Mouse (Mus musculus): ENCODE data around the gene Spns1. TPM values are rescaled to one million over a fixed set of nuclear protein-coding genes. Genes with fewer than 3 reads are reported as not detected.
"Not testable (repeated sequence)": the region's sequence is repeated elsewhere in the genome, so short reads cannot be mapped to it uniquely, and the experiment has no call there.

The Spns1 gene
- total RNA-seq (2021): 10 to 100 TPM; 38.2 to 44.1 TPM
- long read RNA-seq, experiment 1, transcript Spns1-201 (12 exons, 2,219 nt): major isoform, 34 of 38 reads
- long read RNA-seq, experiment 1, partial matches to known transcripts: 1 of 38 reads
- long read RNA-seq, experiment 1, other reads (novel, unspliced or antisense): 3 of 38 reads
- long read RNA-seq, experiment 2, transcript Spns1-201 (12 exons, 2,219 nt): major isoform, 118 of 132 reads
- long read RNA-seq, experiment 2, partial matches to known transcripts: 8 of 132 reads
- long read RNA-seq, experiment 2, other reads (novel, unspliced or antisense): 6 of 132 reads

DNA sequence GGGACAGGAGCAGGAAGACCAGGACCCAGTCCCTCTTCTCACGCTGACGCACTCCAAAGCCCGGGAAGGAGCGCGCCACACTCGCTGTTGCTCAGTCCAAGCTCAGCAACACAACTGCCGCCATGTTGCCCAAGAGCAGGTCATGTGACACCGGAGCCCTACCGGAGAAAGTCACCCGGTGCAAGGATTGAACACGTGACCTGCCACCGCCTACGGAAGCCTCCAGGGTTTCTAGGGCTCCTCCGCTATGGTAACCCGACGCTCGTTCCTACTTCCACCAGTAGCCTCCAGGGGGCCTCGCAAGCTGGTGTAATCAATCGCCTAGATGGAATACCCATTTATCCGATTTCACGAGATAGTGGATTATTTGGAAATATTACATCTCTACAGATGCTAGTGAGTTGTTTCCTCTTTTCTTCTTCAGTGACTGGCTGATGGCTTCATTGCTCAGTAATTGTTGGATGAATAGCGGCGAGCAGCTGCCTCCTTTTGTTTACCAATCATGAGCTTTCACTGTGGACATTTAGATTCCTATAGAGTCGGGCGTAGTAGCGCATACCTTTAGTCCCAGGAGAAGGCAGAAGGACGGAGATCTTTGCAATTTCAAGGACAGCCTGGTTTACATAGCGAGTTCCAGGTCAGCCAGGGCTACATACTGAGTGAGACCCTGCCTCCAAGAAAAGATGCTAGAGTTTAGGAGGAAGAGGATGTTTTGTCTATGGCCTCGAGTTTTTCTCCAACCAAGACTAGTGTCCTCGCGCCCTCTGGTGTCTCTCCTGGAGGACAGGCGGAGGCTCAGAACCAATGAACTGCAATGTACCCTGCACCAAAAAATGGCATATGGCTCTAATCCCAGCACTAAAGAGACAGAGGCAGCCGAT lies at the start of gene Spns1:
Gene Spns1, minus strand, starts transcription at position 173 of the 881 bp plus-strand sequence.
- DNase-seq (ENCODE audit: low spot score in 2 of 2): peak; percentile 90 to 93

- DNase-seq (ENCODE audit: low spot score in 2 of 2): no peak
Measured at GRCm38 (mm10) chr7:126424161-126424560, 46.9 kb upstream of the Spns1 start.

DNA sequence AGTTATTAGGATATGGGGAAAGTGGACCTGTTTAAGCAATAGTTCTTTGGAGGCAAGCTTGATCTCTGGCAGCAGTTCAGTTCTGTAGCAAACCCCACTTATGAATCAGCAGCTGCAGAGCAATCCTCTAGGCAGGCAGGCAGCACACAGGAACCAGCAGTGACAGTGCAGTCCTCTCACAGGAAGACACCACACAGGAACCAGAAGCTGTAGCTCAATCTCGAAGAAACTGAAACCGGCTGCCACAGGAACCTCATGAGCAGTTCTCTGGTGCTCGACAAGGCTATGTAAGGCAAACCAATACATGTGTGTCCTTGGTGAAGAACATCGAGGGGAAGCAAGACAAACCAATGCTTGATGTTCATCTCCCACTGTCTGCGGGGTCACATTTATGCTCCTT lies 44.5 kb upstream of the Spns1 start:
- DNase-seq (ENCODE audit: low spot score in 2 of 2): no peak

DNA sequence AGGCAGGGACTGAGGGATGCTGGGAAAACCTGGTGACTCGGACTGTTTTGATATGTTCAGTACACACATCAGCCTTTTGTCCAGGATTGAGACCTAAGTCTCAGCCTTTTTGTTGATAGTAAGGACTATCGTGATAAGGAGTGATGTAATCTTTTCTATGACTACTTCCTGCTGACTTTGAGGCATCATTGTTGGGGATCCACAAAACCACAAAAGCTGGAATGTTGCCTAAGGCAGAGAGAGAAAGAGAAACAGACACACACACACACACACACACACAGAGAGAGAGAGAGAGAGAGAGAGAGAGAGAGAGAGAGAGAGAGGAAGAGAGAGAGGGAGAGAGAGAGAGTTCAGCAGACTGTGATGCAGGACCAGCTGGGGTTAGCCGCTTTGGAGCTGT lies 41.2 kb upstream of the Spns1 start:
- no peak for DNase-seq (ENCODE audit: low spot score in 2 of 2)

DNA sequence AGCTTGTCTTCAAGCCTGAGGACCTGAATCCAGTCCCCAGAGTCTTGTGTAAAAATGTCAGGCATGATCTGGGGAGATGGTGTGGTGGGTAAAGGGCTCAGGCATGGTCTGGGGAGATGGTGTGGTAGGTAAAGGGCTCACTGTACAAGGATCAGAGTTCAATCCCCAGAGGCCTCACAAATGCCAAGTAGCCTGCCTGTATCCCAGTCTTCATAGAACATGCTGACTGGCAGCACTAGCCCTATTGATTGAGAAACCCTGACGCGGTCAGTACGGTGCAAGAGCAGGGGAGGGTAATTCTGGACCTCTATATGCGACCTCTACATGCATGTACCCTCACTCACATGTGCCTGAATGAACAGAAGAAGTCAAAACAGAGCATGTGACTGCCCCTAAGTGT lies 40.4 kb upstream of the Spns1 start:
- DNase-seq (ENCODE audit: low spot score in 2 of 2): no peak

DNA sequence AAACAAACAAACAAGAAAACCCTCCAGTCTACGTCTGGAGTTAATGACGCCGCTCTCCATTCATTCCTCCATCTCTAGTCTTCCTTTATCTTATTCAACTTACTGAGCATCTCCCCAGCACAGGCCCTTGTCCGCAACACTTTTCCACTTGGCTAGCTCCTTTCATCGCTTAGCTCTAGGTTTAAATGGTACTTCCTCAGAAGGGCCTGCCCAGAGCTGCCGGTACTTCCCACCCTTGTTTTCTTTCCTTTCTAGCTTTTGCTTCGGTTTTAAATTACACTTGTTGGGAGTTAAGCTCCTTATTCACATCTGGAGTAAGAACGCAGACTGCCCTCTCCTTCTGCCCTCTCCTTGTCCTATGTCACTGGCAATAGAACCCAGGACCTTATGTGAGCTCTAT lies 39.8 kb upstream of the Spns1 start:
- DNase-seq (ENCODE audit: low spot score in 2 of 2): no peak

DNA sequence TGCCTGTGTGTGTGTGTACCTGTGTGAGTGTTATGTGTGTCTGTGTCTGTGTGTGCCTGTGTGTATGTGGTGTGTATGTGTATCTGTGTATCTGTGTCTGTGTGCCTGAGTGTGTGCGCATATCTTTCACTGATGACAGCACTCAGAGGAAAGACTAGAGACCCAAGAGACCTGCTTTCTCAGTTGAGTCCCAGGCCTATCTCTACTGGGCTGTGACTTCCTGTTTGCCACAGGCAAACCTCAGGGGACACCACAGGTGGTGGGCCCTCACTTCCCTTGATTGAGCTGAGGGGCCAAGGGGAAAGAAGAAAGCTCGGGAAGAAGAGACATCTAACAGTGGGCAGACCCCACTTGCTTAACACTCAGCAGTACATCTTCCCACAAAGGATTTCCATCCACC lies 39.4 kb upstream of the Spns1 start:
- DNase-seq (ENCODE audit: low spot score in 2 of 2): no peak

GRCm38 (mm10) chr7:126414725-126415124 lies 37.5 kb upstream of the Spns1 start, which contains the start of gene Cd19:
Gene Cd19, minus strand, starts transcription at chr7:126414889.
- no peak for DNase-seq (ENCODE audit: low spot score in 2 of 2)

DNA sequence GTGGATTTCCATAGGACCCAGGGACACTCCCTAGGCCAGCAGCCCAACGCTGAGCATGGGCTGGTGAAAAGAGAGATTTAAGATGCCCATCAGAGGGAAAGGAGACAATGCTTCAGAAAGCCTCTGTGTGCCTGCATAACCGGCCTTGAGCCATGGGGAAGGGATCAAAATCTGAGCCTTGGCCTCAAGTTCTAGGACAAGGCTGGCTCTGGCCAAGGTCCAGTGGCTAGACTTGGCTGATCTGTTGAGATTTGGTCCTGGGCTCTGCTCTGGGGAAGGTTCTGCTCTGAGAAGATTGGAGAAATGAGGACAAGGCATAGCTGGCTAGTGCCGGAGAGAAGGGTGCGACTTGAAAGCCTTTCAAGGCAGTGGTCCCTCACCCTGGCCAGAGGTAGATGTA lies 33.8 kb upstream of the Spns1 start:
- no peak for DNase-seq (ENCODE audit: low spot score in 2 of 2)

GRCm38 (mm10) chr7:126408686-126409085 lies 31.4 kb upstream of the Spns1 start:
- DNase-seq (ENCODE audit: low spot score in 2 of 2): no peak

DNA sequence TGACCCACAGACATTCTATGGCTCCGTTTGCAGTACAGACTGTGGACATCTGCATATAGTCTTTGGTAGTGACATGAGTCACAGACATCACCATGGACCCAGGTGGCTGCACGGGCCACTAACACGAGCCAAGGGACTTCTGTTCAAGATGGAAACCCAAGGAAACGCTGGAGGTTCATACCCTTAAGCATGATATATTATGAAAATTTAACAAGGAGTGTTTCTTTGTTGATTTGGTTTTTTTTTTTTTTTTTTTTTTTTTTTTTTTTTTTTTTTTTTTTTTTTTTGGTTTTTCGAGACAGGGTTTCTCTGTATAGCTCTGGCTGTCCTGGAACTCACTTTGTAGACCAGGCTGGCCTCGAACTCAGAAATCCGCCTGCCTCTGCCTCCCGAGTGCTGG lies 25.3 kb upstream of the Spns1 start:
- not testable (repeated sequence) for DNase-seq (ENCODE audit: low spot score in 2 of 2)

- DNase-seq (ENCODE audit: low spot score in 2 of 2): peak; percentile 80 to 87
Measured at GRCm38 (mm10) chr7:126399548-126399947, 22.3 kb upstream of the Spns1 start.

DNA sequence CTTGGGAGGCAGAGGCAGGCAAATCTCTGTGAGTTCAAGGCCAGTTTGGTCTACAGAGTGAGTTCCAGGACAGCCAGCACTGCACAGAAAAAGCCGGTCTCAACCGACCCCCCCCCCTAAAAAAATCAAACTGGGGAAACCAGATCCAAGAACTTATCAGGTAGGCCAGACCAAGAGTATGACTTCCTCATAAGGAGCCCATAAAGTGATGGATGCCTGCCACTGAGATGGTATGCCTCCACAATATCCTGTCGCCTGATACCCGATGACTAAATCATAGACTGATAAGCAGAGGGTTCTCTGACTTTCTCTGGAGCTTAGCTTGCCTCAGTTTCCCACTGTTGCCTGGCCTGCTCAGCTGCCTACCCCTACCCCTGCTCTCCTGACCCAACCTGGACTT lies 20.6 kb upstream of the Spns1 start:
- DNase-seq (ENCODE audit: low spot score in 2 of 2): no peak

GRCm38 (mm10) chr7:126397221-126397620 lies 20.0 kb upstream of the Spns1 start:
- DNase-seq (ENCODE audit: low spot score in 2 of 2): no peak

- peak; percentile 87 to 95 for DNase-seq (ENCODE audit: low spot score in 2 of 2)
Measured at GRCm38 (mm10) chr7:126396298-126397119, 19.3 kb upstream of the Spns1 start, which contains the start of gene Nfatc2ip. Gene Nfatc2ip, minus strand, starts transcription at chr7:126396737.

- not testable (repeated sequence) for DNase-seq (ENCODE audit: low spot score in 2 of 2)
Measured at GRCm38 (mm10) chr7:126392086-126392884, 15.0 kb upstream of the Spns1 start.

DNA sequence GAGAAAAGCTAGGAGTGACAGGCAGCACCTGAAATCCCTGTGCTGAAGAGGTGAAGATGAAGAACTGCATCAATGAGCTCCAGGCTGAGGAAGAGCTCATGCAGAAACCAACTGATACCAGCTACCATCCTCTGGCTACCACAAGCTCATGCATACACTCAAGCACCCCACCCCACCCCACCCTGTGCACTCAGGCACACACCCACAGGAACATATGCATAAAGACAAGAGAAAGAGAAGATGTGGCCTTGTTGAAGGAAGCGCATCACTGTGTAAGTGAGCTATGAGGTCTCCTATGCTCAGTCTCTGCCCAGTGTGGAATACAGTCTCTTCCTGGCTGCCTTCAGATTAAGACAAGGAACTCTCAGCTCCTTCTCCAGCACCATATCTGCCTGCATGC lies 10.9 kb upstream of the Spns1 start:
- DNase-seq (ENCODE audit: low spot score in 2 of 2): no peak

GRCm38 (mm10) chr7:126383565-126383964 lies 6.3 kb upstream of the Spns1 start:
- no peak for DNase-seq (ENCODE audit: low spot score in 2 of 2)

DNA sequence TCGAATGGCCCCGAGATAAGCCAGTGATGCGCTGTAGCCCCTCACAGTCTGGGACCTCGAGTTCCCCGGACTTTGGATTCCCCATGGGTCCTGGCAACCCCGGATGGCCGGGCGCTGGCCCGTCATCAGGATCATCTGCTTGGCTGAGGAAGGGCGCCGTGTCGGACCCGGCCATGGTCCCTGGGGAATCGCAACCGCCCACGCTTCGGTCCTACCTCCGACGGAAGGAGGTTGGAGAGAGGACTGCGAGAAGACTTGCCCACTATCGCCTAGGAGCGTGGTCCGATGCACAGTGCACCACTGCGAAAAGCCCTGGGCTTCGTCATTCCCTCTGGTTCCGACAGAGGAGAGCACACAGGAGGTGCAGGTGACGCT lies 360 bp downstream of the Spns1 start:
- no peak for DNase-seq (ENCODE audit: low spot score in 2 of 2)

DNA sequence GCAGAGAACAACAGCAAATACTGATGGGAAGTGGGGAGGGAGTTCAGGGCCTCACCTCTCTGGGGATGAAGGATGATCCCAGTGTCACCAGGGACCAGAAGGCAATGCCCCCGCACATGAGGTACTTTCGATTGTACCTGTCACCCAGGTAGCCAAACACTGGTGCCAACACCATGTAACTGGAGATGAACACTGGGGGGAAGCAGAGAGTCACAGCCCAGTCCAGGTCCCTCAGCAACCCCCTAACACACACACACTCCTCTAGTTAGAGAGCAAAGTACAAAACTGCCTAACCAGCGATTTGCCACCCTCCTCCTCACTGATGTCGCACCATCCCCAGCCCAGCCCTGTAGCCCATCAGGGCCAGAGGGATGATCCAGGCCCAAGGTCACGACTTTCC lies 2.2 kb downstream of the Spns1 start:
- no peak for DNase-seq (ENCODE audit: low spot score in 2 of 2)

- DNase-seq (ENCODE audit: low spot score in 2 of 2): no peak
Measured at GRCm38 (mm10) chr7:126374526-126374925, 2.7 kb downstream of the Spns1 start.

All from adrenal gland, adult 18-20 months (tissue).